Mouse (Mus musculus): Measurements from ENCODE around the gene Aqp6.

Gene Aqp6

DNA sequence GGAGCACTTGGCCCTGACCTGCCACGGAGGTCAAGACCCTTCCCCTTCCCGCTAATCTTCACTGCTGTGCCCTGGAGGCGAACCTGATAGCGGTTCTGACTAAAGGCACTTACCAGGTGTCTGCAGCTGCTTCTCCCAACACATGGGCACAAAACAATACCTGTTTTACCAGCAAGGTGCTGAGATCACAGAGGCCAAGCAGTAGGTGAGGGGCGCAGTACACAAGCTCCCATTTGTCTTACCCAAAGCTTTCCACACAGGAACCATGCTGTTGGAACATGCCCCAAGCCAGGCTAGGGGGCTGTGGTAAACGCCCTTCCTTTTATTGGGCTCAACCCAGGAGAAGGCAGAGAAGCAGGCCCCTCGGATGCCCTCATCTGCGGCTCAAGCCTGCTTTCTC, 3.6 kb upstream of the Aqp6 start:
- no peak for DNase-seq (ENCODE audit: low spot score in 2 of 2)

DNA sequence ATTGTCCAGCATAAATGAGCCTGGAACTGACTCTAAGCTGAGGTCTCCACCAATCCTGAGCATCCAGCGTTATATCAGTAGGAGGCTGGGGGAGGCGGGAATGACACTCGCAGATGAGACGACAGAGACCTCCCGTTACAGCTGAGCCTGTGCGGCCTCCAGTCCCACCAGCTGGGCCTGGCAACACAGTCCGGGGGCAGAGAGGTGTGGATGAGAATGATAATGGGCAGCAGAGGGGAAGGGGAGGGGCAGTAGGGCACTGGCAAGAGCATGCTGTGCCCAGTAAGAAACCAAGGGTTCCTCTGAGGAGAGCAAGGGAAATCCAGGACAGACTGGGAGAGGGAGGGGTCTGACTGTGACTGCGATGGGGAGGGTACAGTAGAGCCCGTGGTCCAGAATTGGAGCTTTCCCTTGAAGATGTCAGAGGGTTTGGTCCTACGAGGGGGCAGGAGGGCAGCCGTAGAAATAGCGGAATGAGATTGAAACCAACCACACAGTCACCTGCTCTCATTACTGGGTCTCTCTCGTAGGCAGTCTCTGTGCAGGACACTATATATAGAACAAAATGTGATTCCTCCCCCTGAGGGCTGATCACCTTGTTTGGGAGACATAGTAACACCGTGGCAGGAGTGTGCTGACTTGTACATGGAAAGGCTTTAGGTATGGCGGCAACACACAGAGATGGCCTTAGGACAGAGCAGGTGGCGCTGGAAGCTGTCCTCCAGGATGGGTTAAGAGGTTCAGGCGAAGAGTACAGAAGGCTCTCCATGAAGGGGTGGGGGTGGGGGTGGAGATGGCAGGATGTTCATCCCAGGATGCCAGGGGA, 1.7 kb upstream of the Aqp6 start:
- no peak for DNase-seq (ENCODE audit: low spot score in 2 of 2)

DNA sequence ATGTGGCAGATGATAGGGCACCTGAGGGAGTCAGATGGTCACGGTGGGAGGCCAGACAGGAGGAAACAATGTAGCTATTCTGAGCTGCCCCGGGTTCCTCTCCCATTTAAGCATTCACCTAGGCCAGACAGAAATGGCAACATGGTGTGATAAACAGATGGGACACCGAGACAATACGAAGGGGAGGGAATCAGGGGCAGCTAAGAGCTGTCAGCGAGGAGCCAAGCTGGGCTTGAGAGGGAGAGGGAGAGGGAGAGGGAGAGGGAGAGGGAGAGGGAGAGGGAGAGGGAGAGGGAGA, 572 bp downstream of the Aqp6 start:
- DNase-seq (ENCODE audit: low spot score in 2 of 2): no peak

DNA sequence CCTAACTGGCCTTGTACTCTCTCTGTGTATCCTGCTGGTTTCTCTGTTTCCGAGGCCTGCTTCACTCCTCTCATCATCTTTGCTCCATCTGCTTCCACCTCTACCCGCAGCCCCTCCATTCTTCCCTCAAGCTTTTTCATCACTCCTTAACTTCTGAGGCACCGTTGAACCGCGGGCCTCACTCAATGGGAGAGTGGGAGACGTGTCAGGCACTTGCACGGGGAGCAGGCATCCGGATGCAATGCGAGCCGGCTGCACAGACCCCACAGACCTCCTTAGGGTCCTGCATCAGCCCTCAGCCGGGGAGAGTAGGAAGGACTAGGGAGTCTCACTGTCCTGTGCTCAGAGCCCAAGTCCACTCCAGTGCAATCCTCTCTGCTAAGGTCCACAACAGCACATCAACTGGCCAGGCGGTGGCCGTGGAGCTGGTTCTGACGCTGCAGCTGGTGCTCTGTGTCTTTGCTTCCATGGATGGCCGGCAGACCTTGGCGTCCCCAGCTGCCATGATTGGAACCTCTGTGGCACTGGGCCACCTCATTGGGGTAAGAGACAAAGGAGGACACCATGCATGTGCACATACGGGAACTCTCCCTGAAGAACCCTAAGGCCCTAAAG, 1.1 kb downstream of the Aqp6 start:
- DNase-seq (ENCODE audit: low spot score in 2 of 2): no peak

DNA sequence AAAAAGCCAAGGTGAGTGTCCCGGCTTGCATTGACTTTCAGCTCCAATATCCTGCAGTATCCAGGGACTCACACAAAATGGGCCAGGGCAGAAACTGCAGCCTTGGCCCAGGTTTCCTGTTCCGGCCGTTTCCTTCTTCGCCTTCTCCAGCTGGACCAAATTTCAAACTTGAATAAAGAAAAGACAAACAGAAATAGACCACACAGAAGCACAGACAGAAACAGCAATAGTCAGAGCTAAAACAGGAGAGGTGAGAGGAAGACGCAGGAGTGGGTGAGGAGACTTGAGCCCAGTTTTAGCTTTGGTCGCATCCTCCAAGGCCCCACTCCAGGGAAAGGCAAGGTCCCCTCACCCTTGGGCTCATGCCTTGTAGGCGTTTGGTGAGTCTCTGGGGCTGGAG, 2.0 kb downstream of the Aqp6 start:
- no peak for DNase-seq (ENCODE audit: low spot score in 2 of 2)

DNA sequence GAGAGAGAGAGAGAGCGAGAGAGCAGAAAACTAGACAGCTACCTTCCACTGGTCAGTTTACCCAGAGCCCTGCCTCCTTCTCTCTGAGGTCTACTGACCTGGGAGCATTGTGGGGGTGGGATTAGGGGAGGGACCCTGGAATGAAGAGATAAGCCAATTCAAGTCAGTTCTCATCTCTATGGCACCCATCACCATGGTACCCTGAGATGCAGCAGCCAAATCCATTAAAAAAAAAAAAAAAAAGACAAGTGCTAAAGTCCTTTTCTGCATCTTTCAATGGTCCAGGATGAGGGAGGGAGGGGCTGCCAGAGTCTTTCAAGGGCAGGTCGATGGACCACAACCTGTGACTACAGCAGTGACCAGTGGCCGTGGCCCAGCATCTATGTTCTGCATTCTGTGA, 4.4 kb downstream of the Aqp6 start:
- DNase-seq (ENCODE audit: low spot score in 2 of 2): no peak

DNA sequence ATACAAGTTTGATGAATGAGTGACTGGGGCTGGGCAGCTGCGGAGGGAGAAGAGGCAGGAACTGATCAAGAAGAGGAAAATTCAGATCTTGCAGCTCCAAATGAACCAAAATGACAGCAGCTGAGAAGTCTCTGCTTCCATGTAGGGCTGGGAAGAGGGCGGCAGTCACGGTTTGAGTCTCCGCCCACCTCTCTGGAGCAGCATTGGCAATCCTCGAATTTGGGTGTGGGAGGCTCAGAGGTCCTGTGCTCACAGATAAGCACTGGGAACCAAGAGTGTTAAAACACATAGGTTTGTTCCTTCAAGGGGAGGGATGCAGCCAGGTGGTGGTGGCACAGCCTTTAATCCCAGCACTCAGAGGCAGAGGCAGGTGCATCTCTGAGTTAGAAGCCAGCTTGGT, 5.3 kb downstream of the Aqp6 start:
- DNase-seq (ENCODE audit: low spot score in 2 of 2): peak; percentile 55 to 63

DNA sequence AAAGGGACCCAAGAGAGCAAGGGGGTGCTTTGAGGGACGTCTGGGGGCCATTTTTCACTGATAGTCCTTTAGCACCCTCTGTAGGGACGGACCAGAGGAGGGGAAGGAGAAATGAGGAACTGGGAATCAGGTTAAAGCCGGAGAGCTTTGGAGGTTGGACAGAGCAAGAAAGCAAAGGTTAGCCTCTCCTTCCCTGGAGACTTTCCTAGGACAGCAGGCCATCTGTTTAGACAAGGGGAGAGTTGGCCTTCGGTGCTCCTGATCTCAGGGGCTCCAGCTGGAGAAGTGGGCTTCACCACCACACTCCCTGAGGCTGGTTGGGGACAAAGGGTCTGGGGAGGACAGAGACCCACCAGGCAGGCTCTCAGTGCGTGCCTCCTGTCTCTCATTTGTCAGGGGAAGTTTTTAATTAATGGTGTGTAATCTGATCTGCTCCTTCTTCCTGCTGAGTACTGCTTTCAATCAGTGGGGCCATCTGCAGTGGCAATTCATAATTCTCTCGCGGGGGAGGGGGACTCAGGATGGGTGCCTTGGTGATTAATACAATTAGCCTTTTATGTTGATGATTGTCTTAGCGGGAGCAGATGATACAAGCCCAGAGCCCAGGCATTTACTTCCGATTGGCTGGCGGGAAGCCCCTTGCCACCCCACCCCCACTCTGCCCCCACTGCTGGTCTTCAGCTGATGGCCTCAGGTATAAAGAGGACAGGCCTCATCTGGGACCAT, 6.4 kb downstream of the Aqp6 start:
- no peak for DNase-seq (ENCODE audit: low spot score in 2 of 2)

DNA sequence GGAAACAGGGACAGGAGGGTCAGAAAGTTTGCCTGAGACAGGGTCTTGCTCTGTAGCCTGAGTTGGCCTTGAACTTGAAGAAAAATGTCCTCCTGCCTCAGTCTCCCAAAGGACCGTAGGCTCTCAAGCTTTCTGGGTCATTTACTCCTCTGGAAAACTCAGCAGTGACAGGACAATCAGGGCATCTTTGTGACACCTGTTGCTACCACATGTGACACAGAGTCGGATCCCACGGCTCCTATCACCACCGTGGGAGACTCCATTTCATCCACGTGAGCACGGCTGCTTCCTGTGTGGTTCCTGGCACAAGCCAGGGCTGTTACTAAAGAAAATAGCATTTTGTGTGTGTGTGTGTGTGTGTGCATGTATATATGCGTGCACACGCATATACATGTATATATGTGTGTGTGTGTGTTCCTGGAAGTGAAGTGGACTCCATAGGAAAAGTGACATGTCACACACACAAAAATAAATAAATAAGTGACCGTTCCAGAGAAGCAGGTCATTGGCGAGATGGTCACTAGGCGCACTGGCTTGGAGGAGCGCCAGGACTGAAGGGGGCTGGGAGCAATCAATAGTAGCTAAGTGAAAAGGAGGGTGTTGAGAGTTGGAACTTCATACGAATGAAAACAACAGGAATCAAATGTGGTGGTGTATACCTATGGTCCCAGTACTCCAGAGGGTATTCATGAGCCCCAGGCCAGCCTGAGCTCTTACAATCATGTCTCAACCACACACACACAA, 7.4 kb downstream of the Aqp6 start:
- DNase-seq (ENCODE audit: low spot score in 2 of 2): no peak

DNA sequence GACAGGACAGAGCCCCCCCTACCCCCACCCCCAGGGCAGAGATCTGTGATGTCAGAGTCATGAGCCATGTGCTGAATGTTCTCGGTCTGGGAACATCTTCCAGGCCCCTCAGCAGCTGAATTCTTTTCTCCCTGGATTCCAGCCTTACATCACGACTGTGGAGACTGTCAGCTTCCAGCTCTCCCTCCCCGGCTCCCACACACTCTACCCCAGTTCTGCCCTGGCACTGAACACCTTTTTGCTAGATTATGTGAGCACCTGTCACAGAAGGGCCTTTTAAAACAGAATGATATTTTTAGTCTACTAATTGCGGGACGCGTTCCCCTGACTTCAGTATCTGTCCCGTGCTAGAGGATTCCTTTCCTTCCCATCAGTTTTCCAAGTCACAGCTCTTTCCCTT, 10.4 kb downstream of the Aqp6 start:
- no peak for DNase-seq (ENCODE audit: low spot score in 2 of 2)

DNA sequence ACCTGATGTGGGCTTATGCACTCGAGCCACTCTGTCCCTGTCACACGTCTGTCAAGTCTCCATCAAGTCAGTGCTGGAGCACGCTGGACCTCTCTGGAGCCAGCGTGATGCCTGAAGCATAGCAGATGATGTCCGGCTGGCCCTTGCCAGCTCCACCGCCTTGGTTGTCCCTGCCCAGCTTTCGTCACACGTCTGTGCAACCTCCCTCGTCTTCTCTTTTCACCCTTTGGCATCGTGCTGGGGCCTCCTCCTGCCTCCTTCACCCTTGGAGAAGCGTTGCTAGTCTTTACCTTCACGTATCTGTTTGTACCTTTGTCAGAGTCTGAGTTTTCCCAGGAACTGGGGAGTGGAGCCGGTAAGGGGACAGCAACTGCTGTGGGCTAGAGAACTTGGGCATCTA, 13.1 kb downstream of the Aqp6 start:
- DNase-seq (ENCODE audit: low spot score in 2 of 2): no peak

DNA sequence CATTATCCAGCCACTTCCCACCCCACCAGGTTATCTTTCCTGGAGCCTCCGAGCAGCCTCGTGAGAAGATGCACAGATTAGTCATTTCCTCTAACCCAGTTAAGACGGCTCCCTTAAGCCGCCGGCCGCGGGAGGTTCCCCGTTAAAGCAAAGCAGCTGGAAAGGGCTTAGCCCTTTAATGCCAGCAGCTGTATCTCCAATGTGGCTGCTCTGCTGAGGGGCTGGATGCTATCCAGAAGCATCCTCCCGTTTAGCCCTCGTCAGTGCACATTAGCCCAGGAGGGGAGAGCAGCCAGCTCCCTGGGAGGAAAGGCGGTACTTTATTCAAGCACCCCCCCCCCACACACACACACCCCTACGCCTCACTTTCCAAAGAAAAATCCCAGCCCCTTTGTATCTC, 13.6 kb downstream of the Aqp6 start:
- DNase-seq (ENCODE audit: low spot score in 2 of 2): peak in 1 of 2 experiments; percentile 27

DNA sequence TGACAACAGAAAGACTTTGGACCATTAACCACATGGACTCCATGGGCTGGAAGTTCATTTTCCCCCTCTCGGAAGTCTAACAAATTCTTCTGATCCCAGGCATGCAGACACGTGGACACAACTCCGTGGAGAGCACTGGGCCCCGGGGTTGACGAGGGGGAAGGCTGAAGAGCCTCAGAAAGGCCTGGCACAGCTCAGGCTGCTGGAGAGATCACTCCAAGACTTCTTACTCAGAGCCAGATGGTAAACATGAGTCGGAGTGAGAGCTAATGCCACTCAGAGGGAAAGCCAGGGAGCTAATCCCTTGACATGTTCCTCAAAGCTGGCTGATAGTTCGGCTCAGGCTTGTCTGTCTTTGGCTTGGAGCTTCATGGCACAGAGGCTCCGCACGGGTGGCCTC, 14.0 kb downstream of the Aqp6 start:
- DNase-seq (ENCODE audit: low spot score in 2 of 2): no peak

DNA sequence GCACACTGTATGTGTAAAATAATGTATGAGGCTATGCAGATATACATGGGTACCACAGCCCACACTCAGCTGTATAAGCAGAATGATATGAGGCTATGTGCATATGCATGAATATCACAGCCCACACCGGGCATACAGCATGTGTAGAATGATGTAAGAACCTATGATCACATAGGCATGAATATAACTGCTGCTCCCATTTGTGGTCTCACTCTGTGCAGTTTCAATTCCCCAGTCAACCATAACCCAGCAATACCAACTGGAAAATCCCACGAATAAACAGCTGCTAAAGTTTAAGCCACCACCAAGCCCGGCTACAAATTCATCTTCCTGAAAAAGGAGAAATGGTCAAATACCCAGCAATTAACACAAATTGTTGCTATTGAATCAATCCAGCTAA, 17.4 kb downstream of the Aqp6 start:
- no peak for DNase-seq (ENCODE audit: low spot score in 2 of 2)

DNA sequence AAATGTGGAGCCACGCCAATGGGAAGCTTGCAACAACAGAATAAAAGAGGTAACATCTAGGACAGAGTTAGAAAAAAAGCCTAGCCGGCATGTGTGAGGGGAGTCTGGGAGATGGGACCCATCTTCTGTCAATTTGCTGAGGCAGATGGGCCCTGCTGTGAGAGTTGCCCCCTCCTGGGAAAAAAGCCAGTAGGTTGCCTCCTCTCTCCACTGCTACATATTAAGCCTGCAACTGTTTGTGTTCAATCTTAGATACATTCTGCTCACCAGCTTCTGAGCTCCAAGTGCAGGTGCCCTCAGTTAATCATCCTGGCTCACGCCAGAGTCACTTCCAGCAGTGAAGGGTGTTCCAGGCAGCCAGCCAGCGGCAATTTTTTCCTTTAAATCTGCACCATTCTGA, 18.6 kb downstream of the Aqp6 start:
- DNase-seq (ENCODE audit: low spot score in 2 of 2): peak in 1 of 2 experiments; percentile 24

DNA sequence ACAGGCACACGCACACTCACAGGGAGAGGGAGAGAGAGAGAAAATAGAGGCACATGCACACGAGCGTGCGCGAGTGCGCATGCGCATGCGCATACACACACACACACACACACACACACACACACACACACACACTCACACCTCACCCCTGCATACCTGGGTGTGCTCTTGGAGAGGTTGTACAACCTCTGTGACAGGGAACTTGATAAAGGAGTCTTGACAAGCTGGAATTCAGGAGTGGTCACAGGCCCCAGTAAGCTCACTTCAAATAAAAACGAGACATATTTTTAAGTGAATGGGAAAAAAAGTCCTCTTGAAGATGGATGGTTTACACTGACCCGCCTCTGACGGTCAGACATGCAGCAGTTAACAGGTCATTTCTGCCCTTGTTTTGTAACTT, 20.9 kb downstream of the Aqp6 start:
- DNase-seq (ENCODE audit: low spot score in 2 of 2): no peak

DNA sequence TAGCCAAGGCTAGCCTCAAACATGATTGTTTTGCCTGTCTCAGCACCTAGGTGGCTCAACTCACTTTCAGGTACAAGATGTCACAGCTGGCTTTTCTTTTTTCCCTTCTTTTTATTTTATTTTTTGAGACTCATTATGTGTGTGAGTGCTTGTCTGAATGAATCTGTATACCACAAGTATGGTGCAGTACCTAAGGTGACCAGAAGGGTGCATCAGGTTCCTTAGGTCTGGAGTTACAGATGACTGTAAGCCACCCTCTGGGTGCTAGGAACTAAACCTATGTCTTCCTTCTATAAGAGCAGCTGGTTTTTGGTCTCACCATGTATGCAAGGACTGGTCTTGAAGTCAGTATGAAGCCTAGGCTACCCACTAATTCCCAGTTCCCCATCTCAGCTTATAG, 30.4 kb downstream of the Aqp6 start:
- DNase-seq (ENCODE audit: low spot score in 2 of 2): no peak

DNA sequence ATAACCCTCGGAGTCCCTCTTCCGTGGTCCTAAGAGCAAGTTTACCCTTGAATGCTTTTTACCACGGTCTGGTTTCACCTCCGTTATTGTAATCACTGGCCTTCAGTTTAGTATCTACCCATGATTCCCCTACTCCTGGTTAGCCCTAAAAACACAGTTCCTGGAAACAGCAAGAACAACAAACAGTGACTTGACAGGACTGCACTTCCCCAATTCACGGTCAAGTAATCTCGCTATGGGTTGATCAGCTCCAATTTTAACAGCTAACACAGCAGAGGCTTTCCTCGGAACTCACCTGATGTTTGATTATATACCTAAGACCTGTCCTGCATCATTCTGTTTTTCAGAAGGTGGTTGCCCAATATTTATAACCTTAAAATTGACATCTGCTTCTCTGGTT, 33.5 kb downstream of the Aqp6 start:
- DNase-seq (ENCODE audit: low spot score in 2 of 2): no peak

DNA sequence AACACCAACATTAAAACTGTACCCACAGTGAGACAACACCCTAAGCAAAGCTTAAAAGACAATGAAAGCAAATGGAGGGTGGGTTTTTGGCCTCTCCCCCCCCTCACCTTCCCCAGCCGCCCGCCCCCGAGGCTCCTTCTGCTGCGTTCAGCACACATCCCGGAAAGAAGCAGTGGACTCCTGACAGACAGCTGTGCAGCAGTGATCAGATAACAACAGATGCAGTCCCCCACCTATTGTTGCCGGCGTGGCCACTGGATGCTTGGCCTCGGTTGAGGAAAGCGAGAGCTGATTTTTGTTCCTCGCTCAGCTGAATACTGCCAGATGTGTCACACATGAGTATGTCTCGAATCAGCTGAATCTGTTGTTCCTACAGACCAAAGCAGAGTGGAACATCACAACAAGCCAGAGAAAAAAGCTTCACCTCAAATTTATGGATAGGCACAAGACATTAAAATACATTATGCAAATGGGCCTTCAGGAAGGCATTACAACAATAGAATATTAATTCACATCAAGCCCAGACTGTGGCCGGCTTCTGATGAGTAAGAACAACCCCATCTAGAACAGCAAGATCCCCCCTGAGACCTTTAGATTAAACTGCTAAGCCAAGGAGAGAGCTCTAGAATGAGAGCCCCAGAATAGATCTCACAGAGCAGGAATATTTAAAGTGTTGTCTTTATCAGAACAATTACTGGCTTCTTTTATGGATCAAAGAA, 36.4 kb downstream of the Aqp6 start:
- no peak for DNase-seq (ENCODE audit: low spot score in 2 of 2)

DNA sequence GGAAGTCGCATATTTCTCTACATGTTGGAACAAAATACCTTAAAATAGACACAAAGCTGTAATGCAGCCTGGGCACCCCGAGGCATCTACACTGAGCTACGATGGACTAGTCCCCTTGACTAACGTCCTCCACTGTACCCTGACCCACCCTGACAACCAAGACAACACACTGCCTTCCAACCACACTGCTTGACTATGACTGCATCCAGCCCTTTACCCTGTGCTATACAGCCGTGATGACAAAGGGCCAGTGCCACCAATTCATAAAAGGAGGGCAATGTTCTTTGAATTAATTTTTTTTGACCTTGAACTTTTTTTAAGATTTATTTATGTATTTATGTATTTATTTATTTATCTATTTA, 36.9 kb downstream of the Aqp6 start:
- no peak for DNase-seq (ENCODE audit: low spot score in 2 of 2)

DNA sequence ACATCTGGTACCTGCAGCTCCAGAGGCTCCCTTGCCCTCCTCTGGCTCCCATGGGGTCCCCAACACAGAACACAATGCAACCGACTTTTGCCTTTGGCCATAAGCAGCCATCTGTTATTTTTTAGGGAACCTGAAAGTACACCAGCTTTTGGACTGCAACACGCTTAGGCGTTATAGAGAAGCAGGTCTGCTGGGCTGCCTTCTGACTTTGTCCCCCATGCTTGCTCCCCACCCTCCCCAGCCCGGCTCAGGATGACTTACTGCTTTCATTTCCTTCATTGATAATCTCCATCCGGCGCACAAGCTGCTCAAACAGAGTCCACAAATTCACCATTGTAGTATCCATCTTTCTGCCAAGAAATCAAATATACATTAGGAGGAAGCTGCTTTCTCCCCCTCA, 41.4 kb downstream of the Aqp6 start:
- no peak for DNase-seq (ENCODE audit: low spot score in 2 of 2)

DNA sequence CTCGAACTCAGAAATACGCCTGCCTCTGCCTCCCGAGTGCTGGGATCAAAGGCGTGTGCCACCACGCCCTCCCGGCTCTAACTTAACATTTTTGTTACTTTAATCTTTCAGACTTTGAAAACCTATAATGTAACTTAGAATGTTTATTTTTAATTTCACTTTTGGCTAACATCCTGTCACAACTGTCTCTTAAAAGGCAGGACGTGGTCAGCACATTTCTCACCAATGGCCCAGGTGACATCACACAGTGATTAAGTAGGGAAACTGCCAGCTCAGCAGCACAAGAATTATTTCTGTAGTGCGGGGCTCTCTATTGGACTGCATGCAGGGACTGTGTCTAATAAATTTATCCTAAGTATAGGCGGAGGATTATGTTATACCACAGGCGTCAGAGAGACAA, 42.6 kb downstream of the Aqp6 start:
- DNase-seq (ENCODE audit: low spot score in 2 of 2): no peak
